Mouse (Mus musculus) urinary bladder, adult 2 months (tissue): Measurements from ENCODE around the gene Tob2. TPM values are rescaled to one million over a fixed set of nuclear protein-coding genes. Genes with fewer than 3 reads are reported as not detected.

Experiments used
- DNase-seq: peaks from one replicate; pipeline ENCODE4 v3.0.0; 2022; ENCODE audit warnings: low spot score
- polyA plus RNA-seq: library from polyadenylated mRNA; depleted of rRNA; stranded (reverse); fragments of >200 nt; gene quantifications from 2 replicates; pipeline ENCODE4 v1.2.3, GENCODE M21; 2012

Gene Tob2
- polyA plus RNA-seq, 1 experiment, result 18.0 TPM

GRCm38 (mm10) chr15:81836966-81837920, 21.4 kb downstream of the Tob2 start:
- DNase-seq, result no peak

- DNase-seq, result no peak
Measured at GRCm38 (mm10) chr15:81836124-81836821, 22.3 kb downstream of the Tob2 start.

- no peak for DNase-seq
Measured at GRCm38 (mm10) chr15:81835007-81835880, 23.4 kb downstream of the Tob2 start.

GRCm38 (mm10) chr15:81834171-81834841, 24.3 kb downstream of the Tob2 start:
- DNase-seq, result no peak

GRCm38 (mm10) chr15:81833481-81833880, 25.1 kb downstream of the Tob2 start:
- no peak for DNase-seq

GRCm38 (mm10) chr15:81832219-81832618, 26.4 kb downstream of the Tob2 start:
- no peak for DNase-seq

- DNase-seq, result peak; percentile 67
Measured at GRCm38 (mm10) chr15:81831136-81831825, 27.3 kb downstream of the Tob2 start.

- DNase-seq, result no peak
Measured at GRCm38 (mm10) chr15:81830530-81830929, 28.1 kb downstream of the Tob2 start.

- no peak for DNase-seq
Measured at GRCm38 (mm10) chr15:81829208-81829580, 29.4 kb downstream of the Tob2 start.

GRCm38 (mm10) chr15:81828426-81829207, 30.0 kb downstream of the Tob2 start:
- DNase-seq, result no peak

- DNase-seq, result no peak
Measured at GRCm38 (mm10) chr15:81824832-81825231, 33.8 kb downstream of the Tob2 start.

- DNase-seq, result no peak
Measured at GRCm38 (mm10) chr15:81822631-81823030, 36.0 kb downstream of the Tob2 start.

GRCm38 (mm10) chr15:81818404-81818803, 40.2 kb downstream of the Tob2 start:
- no peak for DNase-seq

GRCm38 (mm10) chr15:81814716-81815370, 43.8 kb downstream of the Tob2 start:
- DNase-seq, result no peak

- DNase-seq, result no peak
Measured at GRCm38 (mm10) chr15:81813986-81814705, 44.5 kb downstream of the Tob2 start.

GRCm38 (mm10) chr15:81812696-81813631, 45.6 kb downstream of the Tob2 start:
- no peak for DNase-seq

GRCm38 (mm10) chr15:81812287-81812686, 46.3 kb downstream of the Tob2 start:
- DNase-seq, result no peak

- DNase-seq, result no peak
Measured at GRCm38 (mm10) chr15:81811599-81811996, 47.0 kb downstream of the Tob2 start.
